In genomic region chr8:117158135-117158761, GRCm38 (mm10) we compare ENCODE assay signal across 8 mouse cellular contexts. TPM values are rescaled to one million over a fixed set of nuclear protein-coding genes. Genes with fewer than 3 reads are reported as not detected.
DNase-seq lines count a peak whose midpoint lies in the region; ATAC-seq lines count a peak whose summit lies in the region.

Gene Gan, plus strand, starts transcription at chr8:117158135.

- H3K27me3 ChIP-seq in intestine, embryonic 14.5 days (replicated peaks; ENCODE audit: control insufficient read depth, insufficient read depth, low read length), result no peaks in the 10 kb centered on the region

- H3K27ac ChIP-seq in intestine, embryonic 14.5 days (ENCODE audit: low read depth), result peak within 1 kb of the TSS; percentile 84

- DNase-seq in frontal cortex, postnatal 25 days (ENCODE audit: low spot score in 2 of 2), result no peak
- DNase-seq in cerebellum, adult 11-12 months, result peak; percentile 55
- DNase-seq in gastrocnemius, postnatal 10 days, result peak; percentile 50
- peak; percentile 73 for DNase-seq in intestine, embryonic 14.5 days (ENCODE audit: low spot score)
- DNase-seq in left cerebral cortex, postnatal 14 days (ENCODE audit: low spot score in 2 of 2), result no peak
- DNase-seq in right cerebral cortex, postnatal 4 days, result peak; percentile 21

- intact Hi-C loops in left cerebral cortex, postnatal 14 days (cut with DNase I), result loop anchor here (5.0 kb wide), 1 partner anchor 166 kb away; the partner anchor contains the start of gene Gcsh

- no peaks in the 10 kb centered on the region for H3K9me3 ChIP-seq in intestine, embryonic 14.5 days (ENCODE audit: control insufficient read depth, low read length)

- under 1% methylated on average over 62 of the region's 65 CpGs for WGBS in intestine, embryonic 14.5 days

- peak within 1 kb of the TSS; percentile 80 for H3K4me2 ChIP-seq in intestine, embryonic 14.5 days (ENCODE audit: low read length)

- peaks cover 16% of the 10 kb centered on the region for H3K4me1 ChIP-seq in intestine, embryonic 14.5 days (replicated peaks; ENCODE audit: control insufficient read depth, insufficient read depth, low read length)

- peak within 1 kb of the TSS; percentile 84 for H3K9ac ChIP-seq in intestine, embryonic 14.5 days (ENCODE audit: low read length)

- peak; percentile 42 for ATAC-seq in frontal cortex, adult (ENCODE audit: low TSS enrichment)
- ATAC-seq in intestine, embryonic 14.5 days (replicated peaks; ENCODE audit: low FRiP score, low TSS enrichment, low read depth), result peak; percentile 57
- peak; percentile 38 for ATAC-seq in megakaryocyte progenitor cell, adult 5-6 weeks (replicated peaks; ENCODE audit: poor library complexity)

- no peaks in the 10 kb centered on the region for H3K36me3 ChIP-seq in intestine, embryonic 14.5 days (ENCODE audit: control insufficient read depth, insufficient read depth, low read length)

- peak within 1 kb of the TSS; percentile 90 for H3K4me3 ChIP-seq in intestine, embryonic 14.5 days (ENCODE audit: low read depth, low read length)

RNA-seq across cellular contexts. Expression of gene Gan, which starts in this region (rescaled TPM):
- total RNA-seq in gastrocnemius, postnatal 10 days (2021), result 1 to 10 TPM; 4.8 to 6.5 TPM
- polyA plus RNA-seq in intestine, embryonic 14.5 days (2014; fragmentation: Nextera tagmentation; extraction: Ambion mirVana), result 2.8 and 3.0 TPM in 2 replicates
- total RNA-seq in left cerebral cortex, postnatal 14 days (2021), result 10 to 100 TPM; 17.2 to 19.3 TPM
- 4.2 and 4.7 TPM in 2 replicates for total RNA-seq in megakaryocyte progenitor cell, adult 5-6 weeks (2015)
- total RNA-seq in megakaryocyte progenitor cell, adult 5-6 weeks (2017), result 3.3 and 3.9 TPM in 2 replicates

Comparison
In these comparisons a context has a peak if more than half of its experiments do, and no peak if none do; other contexts are left out.
1. DNase-seq: peak in cerebellum, adult 11-12 months (single experiment), gastrocnemius, postnatal 10 days (single experiment), intestine, embryonic 14.5 days (single experiment) and right cerebral cortex, postnatal 4 days (single experiment); none in frontal cortex, postnatal 25 days (0 of 2) and left cerebral cortex, postnatal 14 days (0 of 2).
2. Peak in every context shown above with its lines, with median percentiles within 50 percentile points of each other: ATAC-seq.